Mouse (Mus musculus) MEL (cell line): ENCODE measurements at regions not wholly inside any gene's neighbourhood (a gene's known extent, or its start where the extent isn't known, plus 50 kb on each side); places are given as distances from the start of the nearest gene placed in this dataset.

Experiments
- DNase-seq: peaks from one replicate; pipeline ENCODE4 v3.0.0; 2011; ENCODE audit warnings: low read depth, low spot score
- H3K27ac ChIP-seq: 2 replicates; pipeline ENCODE4 v1.5.1; 2012; ENCODE audit warnings: low read depth, mild to moderate bottlenecking, control low read depth, low read length, moderate library complexity; ENCODE audit not compliant: control insufficient read depth
- H3K27me3 ChIP-seq, 2 experiments: fragments of 150-350 bp in 1 of 2; sonication (generic) in 1 of 2; 2 replicates each; pipeline ENCODE4 v1.6.1; 2012; ENCODE audit warnings: low read length in 2 of 2, mild to moderate bottlenecking in 2 of 2, improper control_type of control experiment in 1 of 2, moderate library complexity in 1 of 2; ENCODE audit not compliant: insufficient read depth in 2 of 2, control insufficient read depth in 1 of 2
- H3K36me3 ChIP-seq, 2 experiments: 2 replicates each; pipeline ENCODE4 v1.6.1; 2012 to 2014; ENCODE audit warnings: low read length in 2 of 2, improper control_type of control experiment in 1 of 2, inconsistent platforms in 1 of 2, mild to moderate bottlenecking in 1 of 2; ENCODE audit not compliant: insufficient read depth in 2 of 2, control insufficient read depth in 1 of 2
- H3K4me1 ChIP-seq, 2 experiments: fragments of 150-350 bp in 1 of 2; sonication (generic) in 1 of 2; 2 replicates each; pipeline ENCODE4 v1.6.1; 2012; ENCODE audit warnings: low read length in 2 of 2, improper control_type of control experiment in 1 of 2, mild to moderate bottlenecking in 1 of 2; ENCODE audit not compliant: insufficient read depth in 2 of 2, control insufficient read depth in 1 of 2
- H3K4me3 ChIP-seq, 2 experiments: fragments of 150-350 bp in 1 of 2; sonication (generic) in 1 of 2; 2 replicates each; pipeline ENCODE4 v1.5.1; 2012; ENCODE audit warnings: low read depth in 2 of 2, low read length in 2 of 2, mild to moderate bottlenecking in 2 of 2, moderate library complexity in 2 of 2, control low read depth in 1 of 2, improper control_type of control experiment in 1 of 2; ENCODE audit not compliant: control insufficient read depth in 1 of 2, insufficient read depth in 1 of 2
- H3K79me2 ChIP-seq: 2 replicates; pipeline ENCODE4 v1.6.1; 2012; ENCODE audit warnings: mild to moderate bottlenecking, low read length, moderate library complexity; ENCODE audit not compliant: control insufficient read depth, poor library complexity, insufficient read depth
- H3K9ac ChIP-seq: 2 replicates; pipeline ENCODE4 v1.6.1; 2012; ENCODE audit warnings: low read depth, mild to moderate bottlenecking, control low read depth, low read length, moderate library complexity; ENCODE audit not compliant: control insufficient read depth, poor library complexity, severe bottlenecking
- H3K9me3 ChIP-seq: fragments of 150-350 bp; sonication (generic); replicated peaks from 2 replicates; pipeline ENCODE4 v1.6.1; 2012; ENCODE audit warnings: mild to moderate bottlenecking, low read length, improper control_type of control experiment, moderate library complexity; ENCODE audit not compliant: insufficient read depth
- BHLHE40 ChIP-seq: IDR thresholded peaks from 2 replicates; pipeline ENCODE4 v1.6.1; 2012; ENCODE audit warnings: low read depth, mild to moderate bottlenecking, inconsistent platforms, low read length, improper control_type of control experiment, borderline replicate concordance
- CHD1 ChIP-seq: IDR thresholded peaks from 2 replicates; pipeline ENCODE4 v1.6.1; 2012; ENCODE audit warnings: low read depth, mild to moderate bottlenecking, inconsistent platforms, low read length, improper control_type of control experiment
- CTCF ChIP-seq, 3 experiments: IDR thresholded peaks in 2 of 3; conservative IDR thresholded peaks in 1 of 3; 2 replicates each; pipeline ENCODE4 v1.5.1; 2011 to 2012; ENCODE audit warnings: low read length in 3 of 3, low read depth in 2 of 3, mild to moderate bottlenecking in 2 of 3, improper control_type of control experiment in 1 of 3, inconsistent platforms in 1 of 3, mixed read lengths in 1 of 3, moderate library complexity in 1 of 3; ENCODE audit not compliant: control insufficient read depth in 1 of 3, insufficient read depth in 1 of 3, poor library complexity in 1 of 3, severe bottlenecking in 1 of 3
- E2F4 ChIP-seq: IDR thresholded peaks from 2 replicates; pipeline ENCODE4 v1.6.1; 2011; ENCODE audit warnings: low read depth, low read length, improper control_type of control experiment, borderline replicate concordance
- ELF1 ChIP-seq: IDR thresholded peaks from 2 replicates; pipeline ENCODE4 v1.6.1; 2014; ENCODE audit warnings: low read depth, mild to moderate bottlenecking, inconsistent platforms, low read length, improper control_type of control experiment, moderate library complexity
- GABPA ChIP-seq: IDR thresholded peaks from 2 replicates; pipeline ENCODE4 v1.6.1; 2012; ENCODE audit warnings: low read depth, mild to moderate bottlenecking, inconsistent platforms, low read length, improper control_type of control experiment, moderate library complexity
- JUND ChIP-seq: IDR thresholded peaks from 2 replicates; pipeline ENCODE4 v1.6.1; 2011; ENCODE audit warnings: low read depth, mild to moderate bottlenecking, improper control_type of control experiment, low read length
- KAT2A ChIP-seq: conservative IDR thresholded peaks from 2 replicates; pipeline ENCODE4 v1.6.1; 2012; ENCODE audit warnings: low read depth, low read length, improper control_type of control experiment, inconsistent platforms
- MAX ChIP-seq: IDR thresholded peaks from 2 replicates; pipeline ENCODE4 v1.6.1; 2011; ENCODE audit warnings: low read length, improper control_type of control experiment
- MAZ ChIP-seq: IDR thresholded peaks from 2 replicates; pipeline ENCODE4 v1.6.1; 2012; ENCODE audit warnings: low read depth, mild to moderate bottlenecking, inconsistent platforms, low read length, improper control_type of control experiment
- MXI1 ChIP-seq: IDR thresholded peaks from 2 replicates; pipeline ENCODE4 v1.6.1; 2011; ENCODE audit warnings: mild to moderate bottlenecking, low read depth, low read length, improper control_type of control experiment
- NELFE ChIP-seq: IDR thresholded peaks from 2 replicates; pipeline ENCODE4 v1.6.1; 2011; ENCODE audit warnings: low read depth, low read length, improper control_type of control experiment
- POLR2A ChIP-seq, 2 experiments: IDR thresholded peaks; 2 replicates each; pipeline ENCODE4 v1.6.1; 2011 to 2012; ENCODE audit warnings: low read length in 2 of 2, mild to moderate bottlenecking in 2 of 2, control low read depth in 1 of 2, improper control_type of control experiment in 1 of 2, low read depth in 1 of 2, moderate library complexity in 1 of 2; ENCODE audit not compliant: control insufficient read depth in 1 of 2, insufficient read depth in 1 of 2, poor library complexity in 1 of 2
- RAD21 ChIP-seq: IDR thresholded peaks from 2 replicates; pipeline ENCODE4 v1.6.1; 2011; ENCODE audit warnings: mild to moderate bottlenecking, low read depth, low read length, improper control_type of control experiment
- SIN3A ChIP-seq: IDR thresholded peaks from 2 replicates; pipeline ENCODE4 v1.6.1; 2012; ENCODE audit warnings: low read length, improper control_type of control experiment, inconsistent platforms
- SMC3 ChIP-seq: IDR thresholded peaks from 2 replicates; pipeline ENCODE4 v1.6.1; 2011; ENCODE audit warnings: low read depth, low read length, improper control_type of control experiment
- TBP ChIP-seq: IDR thresholded peaks from 2 replicates; pipeline ENCODE4 v1.8.0; 2011; ENCODE audit warnings: low read depth, low read length, improper control_type of control experiment
- TCF12 ChIP-seq: IDR thresholded peaks from 2 replicates; pipeline ENCODE4 v1.6.1; 2014; ENCODE audit warnings: low read depth, mild to moderate bottlenecking, inconsistent platforms, low read length, improper control_type of control experiment, moderate library complexity
- UBTF ChIP-seq: IDR thresholded peaks from 2 replicates; pipeline ENCODE4 v1.6.1; 2012; ENCODE audit warnings: low read depth, mild to moderate bottlenecking, inconsistent platforms, low read length, improper control_type of control experiment, moderate library complexity, borderline replicate concordance; ENCODE audit not compliant: insufficient read depth
- USF1 ChIP-seq: IDR thresholded peaks from 2 replicates; pipeline ENCODE4 v1.6.1; 2014; ENCODE audit warnings: low read depth, mild to moderate bottlenecking, inconsistent platforms, low read length, improper control_type of control experiment, moderate library complexity
- USF2 ChIP-seq, 2 experiments: IDR thresholded peaks; 2 replicates each; pipeline ENCODE4 v1.6.1; 2011 to 2012; ENCODE audit warnings: improper control_type of control experiment in 2 of 2, low read length in 2 of 2, borderline replicate concordance in 1 of 2, inconsistent platforms in 1 of 2, low read depth in 1 of 2, mild to moderate bottlenecking in 1 of 2; ENCODE audit not compliant: insufficient read depth in 1 of 2
- ZC3H11A ChIP-seq: IDR thresholded peaks from 2 replicates; pipeline ENCODE4 v1.6.1; 2012; ENCODE audit warnings: low read depth, mild to moderate bottlenecking, inconsistent platforms, low read length, improper control_type of control experiment
- ZMIZ1 ChIP-seq: IDR thresholded peaks from 2 replicates; pipeline ENCODE4 v1.6.1; 2012; ENCODE audit warnings: low read depth, mild to moderate bottlenecking, inconsistent platforms, low read length, improper control_type of control experiment, moderate library complexity
- ZNF384 ChIP-seq: IDR thresholded peaks from 2 replicates; pipeline ENCODE4 v1.6.1; 2012; ENCODE audit warnings: low read depth, mild to moderate bottlenecking, inconsistent platforms, low read length, improper control_type of control experiment

- peaks cover 1 to 17% of the 10 kb centered on the region in 2 experiments; a peak in 3 of 4 replicates for H3K4me1 ChIP-seq
- H3K27ac ChIP-seq = no peak overlapping the region
- no peaks in the 10 kb centered on the region for H3K9me3 ChIP-seq
- no peaks in the 10 kb centered on the region for H3K79me2 ChIP-seq
- TF ChIP-seq GABPA (no peak), CHD1 (no peak), UBTF (no peak), MAX (no peak), JUND (no peak), KAT2A (no peak), SIN3A (no peak), ELF1 (no peak), USF2 (IDR thresholded peaks at IDR 0.05; ENCODE audit: borderline replicate concordance in 1 of 2, insufficient read depth in 1 of 2, low read depth in 1 of 2, low read length in 2 of 2) (no peak)
- no peak for DNase-seq
- no peaks in the 10 kb centered on the region for H3K27me3 ChIP-seq
- peaks cover 0 to 6% of the 10 kb centered on the region in 2 experiments; a peak in 2 of 4 replicates for H3K36me3 ChIP-seq
- no peak overlapping the region for H3K4me3 ChIP-seq
- H3K9ac ChIP-seq = no peak overlapping the region
Observed at GRCm38 (mm10) chr7:64061170-64061569, 92.5 kb upstream of the Trpm1 start.

GRCm38 (mm10) chr7:64060582-64060981, 93.1 kb upstream of the Trpm1 start:
- no peak overlapping the region for H3K27ac ChIP-seq
- no peak for TF ChIP-seq NELFE
- no peak for TF ChIP-seq USF1
- TF ChIP-seq UBTF = no peak
- TF ChIP-seq TBP = no peak
- no peak for TF ChIP-seq E2F4
- no peak for TF ChIP-seq KAT2A
- TF ChIP-seq ZNF384 = no peak
- TF ChIP-seq, all 39 proteins: peak for 0
- H3K9me3 ChIP-seq = no peaks in the 10 kb centered on the region

GRCm38 (mm10) chr7:64060051-64060450, 93.6 kb upstream of the Trpm1 start:
- H3K9me3 ChIP-seq = no peaks in the 10 kb centered on the region
- peak; percentile 39 for TF ChIP-seq RAD21
- TF ChIP-seq UBTF = no peak
- TF ChIP-seq CTCF (IDR thresholded peaks at IDR 0.05 in 2 of 3, conservative IDR thresholded peaks at IDR 0.05 in 1 of 3; ENCODE audit: control insufficient read depth in 1 of 3, insufficient read depth in 1 of 3, low read depth in 2 of 3, low read length in 3 of 3, poor library complexity in 1 of 3, severe bottlenecking in 1 of 3) = peak; percentile 57 to 72 (median 64)
- TF ChIP-seq E2F4 = no peak
- TF ChIP-seq SMC3 = peak; percentile 68
- TF ChIP-seq ZMIZ1 = no peak
- no peak for TF ChIP-seq MAZ
- no peak for TF ChIP-seq MAX
- TF ChIP-seq POLR2A (IDR thresholded peaks at IDR 0.05; ENCODE audit: control insufficient read depth in 1 of 2, insufficient read depth in 1 of 2, low read depth in 1 of 2, low read length in 2 of 2, poor library complexity in 1 of 2) = no peak
- no peak for TF ChIP-seq SIN3A
- TF ChIP-seq MXI1 = no peak
- TF ChIP-seq BHLHE40 = no peak
- TF ChIP-seq TCF12 = no peak
- peak; percentile 38 for TF ChIP-seq ZC3H11A
- TF ChIP-seq, all 39 proteins: peak for 4
- DNase-seq = peak; percentile 75
- H3K36me3 ChIP-seq = 0 out of 4 replicates have a peak, but pooled peaks cover 0 to 3% of the 10 kb centered on the region in 2 experiments
- no peak overlapping the region for H3K9ac ChIP-seq
- no peaks in the 10 kb centered on the region for H3K79me2 ChIP-seq
- H3K27me3 ChIP-seq = no peaks in the 10 kb centered on the region
- H3K4me1 ChIP-seq = peaks cover 0 to 16% of the 10 kb centered on the region in 2 experiments; a peak in 3 of 4 replicates
- no peak overlapping the region for H3K4me3 ChIP-seq
- H3K27ac ChIP-seq = no peak overlapping the region

More at GRCm38 (mm10) chr7:64060582-64060981, 93.1 kb upstream of the Trpm1 start:
- H3K79me2 ChIP-seq = no peaks in the 10 kb centered on the region
- no peak overlapping the region for H3K4me3 ChIP-seq
- no peak for DNase-seq
- H3K36me3 ChIP-seq = 0 out of 4 replicates have a peak, but pooled peaks cover 0 to 3% of the 10 kb centered on the region in 2 experiments
- H3K4me1 ChIP-seq = peaks cover 0 to 16% of the 10 kb centered on the region in 2 experiments; a peak in 3 of 4 replicates
- H3K9ac ChIP-seq = no peak overlapping the region
- no peaks in the 10 kb centered on the region for H3K27me3 ChIP-seq
